25 mouse cellular contexts compared by ENCODE assay signal in genomic region chr12:8047046-8047445, GRCm38 (mm10).
"Had no signal": no experiment of that assay in that cellular context is flagged by ENCODE, and none has a peak within 500 bp of the region (broad histone marks: within the 10 kb centered on the region; RNA-seq: fewer than 3 reads in every experiment).

No protein-coding gene starts in this region.

- H3K9me3 ChIP-seq: heart, embryonic 10.5 days; heart, embryonic 13.5 days; heart, embryonic 15.5 days; hindbrain, embryonic 13.5 days; hindbrain, embryonic 15.5 days; kidney, embryonic 15.5 days; limb, embryonic 10.5 days; limb, embryonic 12.5 days; liver, embryonic 13.5 days; liver, embryonic 15.5 days had no signal

- H3K4me1 ChIP-seq: heart, embryonic 10.5 days; heart, embryonic 13.5 days; heart, embryonic 15.5 days; hindbrain, embryonic 13.5 days; hindbrain, embryonic 15.5 days; kidney, embryonic 15.5 days; limb, embryonic 10.5 days; limb, embryonic 12.5 days; liver, embryonic 13.5 days; liver, embryonic 15.5 days had no signal

- H3K27me3 ChIP-seq: heart, embryonic 13.5 days; heart, embryonic 15.5 days; hindbrain, embryonic 15.5 days; kidney, embryonic 15.5 days; limb, embryonic 12.5 days; liver, embryonic 13.5 days; liver, embryonic 15.5 days had no signal

- H3K4me2 ChIP-seq: heart, embryonic 13.5 days; heart, embryonic 15.5 days; hindbrain, embryonic 13.5 days; hindbrain, embryonic 15.5 days; kidney, embryonic 15.5 days; limb, embryonic 12.5 days; liver, embryonic 13.5 days; liver, embryonic 15.5 days had no signal

- H3K27ac ChIP-seq: heart, embryonic 10.5 days; heart, embryonic 13.5 days; heart, embryonic 15.5 days; hindbrain, embryonic 13.5 days; hindbrain, embryonic 15.5 days; hindbrain, postnatal 0 days; kidney, embryonic 15.5 days; kidney, postnatal 0 days; layer of hippocampus, adult 2 months; left cerebral cortex, adult 2 months; limb, embryonic 10.5 days; limb, embryonic 12.5 days; liver, embryonic 13.5 days; liver, embryonic 15.5 days had no signal

- H3K4me3 ChIP-seq: heart, embryonic 10.5 days; heart, embryonic 13.5 days; heart, embryonic 15.5 days; hindbrain, embryonic 13.5 days; hindbrain, embryonic 15.5 days; kidney, embryonic 15.5 days; layer of hippocampus, adult 2 months; left cerebral cortex, adult 2 months; limb, embryonic 10.5 days; limb, embryonic 12.5 days; liver, embryonic 13.5 days; liver, embryonic 15.5 days had no signal

- H3K9ac ChIP-seq: heart, embryonic 13.5 days; heart, embryonic 15.5 days; hindbrain, embryonic 13.5 days; hindbrain, embryonic 15.5 days; kidney, embryonic 15.5 days; limb, embryonic 12.5 days; liver, embryonic 13.5 days; liver, embryonic 15.5 days had no signal

- ATAC-seq: intestine, embryonic 16.5 days had no signal

- DNase-seq: gastrocnemius, postnatal 14 days; gastrocnemius, postnatal 36 days; heart, adult 18-20 months; heart, postnatal 14 days; heart, postnatal 36 days; kidney, adult 11 months; kidney, adult 2 months; kidney, adult 9 months; kidney, postnatal 25 days; kidney, postnatal 4 days; liver, embryonic 13.5 days had no signal

- H3K36me3 ChIP-seq: heart, embryonic 10.5 days; heart, embryonic 13.5 days; heart, embryonic 15.5 days; hindbrain, embryonic 13.5 days; hindbrain, embryonic 15.5 days; kidney, embryonic 15.5 days; limb, embryonic 10.5 days; limb, embryonic 12.5 days; liver, embryonic 13.5 days; liver, embryonic 15.5 days had no signal
